Mouse (Mus musculus) limb, embryonic 10.5 days (tissue): ENCODE measurements around the gene Dars. TPM values are rescaled to one million over a fixed set of nuclear protein-coding genes. Genes with fewer than 3 reads are reported as not detected.
A peak's percentile ranks its signal among the peaks of the same experiment; 100 is the strongest.
"Not testable (repeated sequence)": the region's sequence is repeated elsewhere in the genome, so short reads cannot be mapped to it uniquely, and the experiment has no call there.

Experiments used
- DNase-seq: peaks from one replicate; pipeline ENCODE4 v3.0.0-alpha.2; 2017; ENCODE audit warnings: low spot score
- H3K27ac ChIP-seq: fragments of 300-500 bp; sonication (generic); 2 replicates; pipeline ENCODE4 v1.5.1; 2016; ENCODE audit warnings: mild to moderate bottlenecking
- H3K27me3 ChIP-seq: fragments of 300-500 bp; sonication (generic); 2 replicates; pipeline ENCODE4 v1.6.1; 2016; ENCODE audit warnings: low read depth, mild to moderate bottlenecking; ENCODE audit not compliant: poor library complexity, severe bottlenecking
- H3K36me3 ChIP-seq: fragments of 300-500 bp; sonication (generic); 2 replicates; pipeline ENCODE4 v1.6.1; 2016; ENCODE audit warnings: mild to moderate bottlenecking, moderate library complexity
- H3K4me1 ChIP-seq: fragments of 300-500 bp; sonication (generic); 2 replicates; pipeline ENCODE4 v1.6.1; 2016
- H3K4me3 ChIP-seq: fragments of 300-500 bp; sonication (generic); 2 replicates; pipeline ENCODE4 v1.5.1; 2016; ENCODE audit warnings: mild to moderate bottlenecking, moderate library complexity
- H3K9me3 ChIP-seq: fragments of 300-500 bp; sonication (generic); replicated peaks from 2 replicates; pipeline ENCODE4 v1.6.1; 2016; ENCODE audit warnings: mild to moderate bottlenecking
- WGBS: fragments of 180-500 bp; shearing (Covaris S2); methylation state at CpG from one replicate; pipeline ENCODE4 v1.1.7; 2016; 5-methylcytosine and 5-hydroxymethylcytosine counted together
- polyA plus RNA-seq: library from polyadenylated mRNA; unstranded; fragments of >200 nt; fragmentation: Nextera tagmentation; extraction: Ambion mirVana; gene quantifications from 2 replicates; pipeline ENCODE4 v1.2.1, GENCODE M21; 2016

Gene Dars
- polyA plus RNA-seq, 1 experiment from 2014 or later = 148 TPM

DNA sequence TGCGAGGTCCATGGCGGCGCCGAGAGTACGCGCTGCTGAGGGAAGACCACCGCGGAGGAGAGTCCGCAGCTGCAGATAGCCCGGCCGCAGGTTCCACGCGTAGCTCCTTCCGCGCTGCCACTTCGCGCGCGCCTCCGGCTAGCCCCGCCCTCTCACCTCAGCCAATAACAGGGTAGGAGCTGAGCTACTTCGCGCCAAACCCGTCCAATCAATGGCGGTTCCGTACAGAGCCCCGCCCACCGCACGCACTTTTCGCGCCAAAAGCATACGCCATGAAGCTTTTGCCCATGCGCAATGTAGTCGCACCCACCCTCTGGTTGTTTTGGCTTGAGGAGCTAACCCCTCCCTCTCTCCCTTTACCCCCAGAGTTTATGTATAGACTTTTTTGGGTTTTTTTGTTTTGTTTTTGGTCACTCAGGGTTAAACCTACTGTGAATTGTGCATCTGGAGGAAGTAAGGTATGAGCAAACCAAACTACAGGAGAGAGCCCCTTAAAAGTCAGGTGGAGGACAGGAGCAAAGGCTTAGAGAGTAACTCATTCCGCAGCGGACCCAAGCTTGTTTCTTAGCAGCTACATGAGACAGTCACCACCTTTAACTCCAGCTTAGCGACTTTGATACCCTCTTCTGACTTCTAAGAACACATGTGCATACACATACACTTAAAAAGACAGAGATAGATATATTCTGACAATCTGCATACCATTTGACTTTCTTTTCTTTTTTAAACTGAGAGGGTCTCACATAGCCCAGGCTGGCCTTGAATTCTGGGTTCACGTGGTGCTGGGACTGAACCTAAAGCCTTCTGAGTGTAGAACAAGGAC lies 57.4 kb downstream of the Dars start, which contains the start of gene Mcm6:
Gene Mcm6 (minus strand): TSS at position 111 of the 823 bp plus-strand sequence.
- Histone ChIP-seq H3K27me3 (no peaks in the 10 kb centered on the region), H3K4me3 (peak within 1 kb of the TSS; percentile 87), H3K4me1 (peaks cover 19% of the 10 kb centered on the region), H3K9me3 (no peaks in the 10 kb centered on the region), H3K36me3 (peaks cover 59% of the 10 kb centered on the region), H3K27ac (peak within 1 kb of the TSS; percentile 96)
- 2% methylated on average over 38 of the region's 38 CpGs for WGBS
- DNase-seq = peak; percentile 93

DNA sequence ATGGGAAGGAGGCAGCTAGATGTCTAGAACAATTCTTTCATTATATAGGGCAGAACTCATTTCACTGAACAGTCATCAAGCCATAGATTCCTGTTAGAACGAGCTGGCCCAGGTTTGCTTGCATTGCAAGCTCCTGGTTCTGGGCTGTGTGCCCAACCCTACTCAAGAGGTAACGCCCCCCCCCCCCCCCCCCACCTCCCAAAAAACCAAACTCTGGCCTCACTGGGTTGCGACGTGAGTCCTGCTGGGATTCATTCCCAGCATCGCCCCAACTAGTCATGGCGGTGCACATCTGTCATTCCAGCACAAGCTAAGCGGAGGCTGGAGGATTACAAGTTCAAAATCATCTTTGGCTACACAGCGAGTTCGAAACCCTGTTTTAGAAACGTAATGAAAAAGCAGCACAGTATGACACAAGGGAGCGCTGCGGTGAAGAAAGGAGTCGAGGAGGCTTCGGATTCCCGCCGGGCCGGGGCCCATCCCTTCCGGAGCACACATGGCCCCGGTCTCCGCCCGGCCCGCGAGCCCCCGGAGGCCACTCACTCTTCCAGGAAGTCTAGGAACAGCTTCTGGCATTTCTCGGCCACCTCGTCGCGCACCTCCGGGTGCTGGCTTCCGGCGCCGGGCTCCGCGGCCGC lies 58.1 kb downstream of the Dars start:
- peaks cover 62% of the 10 kb centered on the region for H3K36me3 ChIP-seq
- no peak for DNase-seq
- H3K27me3 ChIP-seq = no peaks in the 10 kb centered on the region
- H3K4me1 ChIP-seq = peaks cover 19% of the 10 kb centered on the region
- H3K27ac ChIP-seq = peak overlapping the region; percentile 96
- WGBS = under 1% methylated on average over 35 of the region's 35 CpGs
- no peaks in the 10 kb centered on the region for H3K9me3 ChIP-seq
- peak overlapping the region; percentile 87 for H3K4me3 ChIP-seq

DNA sequence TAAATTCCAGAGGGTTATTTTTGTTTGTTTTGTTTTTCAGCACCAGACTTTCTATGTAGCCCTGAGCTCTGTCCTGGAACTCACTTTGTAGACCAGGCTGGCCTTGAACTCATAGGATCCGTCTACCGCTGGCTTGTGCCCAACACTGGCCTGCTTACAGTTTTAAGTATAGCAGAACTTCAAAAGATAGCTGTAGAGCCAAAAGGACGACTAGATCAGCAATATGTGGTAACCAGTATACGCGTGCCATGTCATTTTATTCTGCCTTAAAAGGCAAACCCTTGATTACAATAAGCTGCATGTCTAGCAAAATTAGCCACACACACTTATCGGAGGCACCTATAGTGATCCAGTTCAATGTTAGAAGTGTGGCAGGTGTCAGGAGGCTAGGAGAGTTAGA lies 58.9 kb downstream of the Dars start:
- peaks cover 19% of the 10 kb centered on the region for H3K4me1 ChIP-seq
- H3K9me3 ChIP-seq = no peaks in the 10 kb centered on the region
- H3K4me3 ChIP-seq = peak overlapping the region; percentile 87
- peaks cover 65% of the 10 kb centered on the region for H3K36me3 ChIP-seq
- WGBS = 78% methylated on average over 6 of the region's 6 CpGs
- peak overlapping the region; percentile 96 for H3K27ac ChIP-seq
- DNase-seq = no peak
- H3K27me3 ChIP-seq = no peaks in the 10 kb centered on the region

DNA sequence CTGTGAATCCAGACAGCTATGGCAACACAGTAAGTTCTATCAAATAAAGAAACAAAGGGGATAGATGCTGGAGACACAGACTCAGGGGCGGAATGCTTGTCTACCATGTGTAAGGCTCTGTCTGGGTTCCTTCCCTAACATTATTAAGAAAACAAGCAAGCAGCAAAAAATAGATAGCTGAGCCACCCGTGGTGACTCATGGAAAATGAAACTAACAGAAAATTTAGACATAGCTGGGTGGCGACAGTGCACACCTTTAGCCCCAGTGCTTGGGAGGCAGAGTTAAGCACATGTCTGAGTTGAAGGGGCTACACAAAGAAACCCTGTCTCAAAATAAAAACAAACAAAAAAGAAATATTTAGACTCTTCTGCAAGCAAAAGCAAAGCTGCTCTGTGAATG lies 59.7 kb downstream of the Dars start:
- Histone ChIP-seq H3K27ac (0 out of 2 replicates have a peak overlapping the region, but pooled peaks have one; percentile 30), H3K4me3 (peak overlapping the region; percentile 87), H3K4me1 (peaks cover 19% of the 10 kb centered on the region), H3K27me3 (no peaks in the 10 kb centered on the region), H3K9me3 (no peaks in the 10 kb centered on the region), H3K36me3 (peaks cover 65% of the 10 kb centered on the region)
- 81% methylated on average over 3 of the region's 3 CpGs for WGBS
- DNase-seq = no peak

DNA sequence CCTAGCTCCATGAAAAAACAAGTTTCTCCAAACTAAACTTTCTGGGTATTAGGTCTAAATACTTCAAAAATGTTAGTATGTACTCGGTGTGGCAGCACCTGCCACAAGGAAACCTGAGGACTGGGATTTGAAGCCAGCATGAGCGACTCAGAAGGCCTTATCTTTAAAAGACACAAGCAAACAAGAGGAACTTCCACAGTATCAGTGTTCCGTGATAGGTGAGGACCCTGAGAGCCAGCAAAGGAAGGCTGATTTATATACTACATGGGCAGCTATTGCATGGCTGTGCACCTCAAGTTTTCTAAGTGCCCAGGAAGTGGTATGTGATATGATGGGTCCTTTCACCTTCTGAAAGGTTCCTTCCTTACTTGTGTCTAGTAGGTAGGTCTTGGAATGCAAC lies 64.1 kb downstream of the Dars start:
- no peak overlapping the region for H3K4me3 ChIP-seq
- no peaks in the 10 kb centered on the region for H3K9me3 ChIP-seq
- no peak for DNase-seq
- peaks cover 9% of the 10 kb centered on the region for H3K4me1 ChIP-seq
- peaks cover 96% of the 10 kb centered on the region for H3K36me3 ChIP-seq
- WGBS = 89% methylated on average over 3 of the region's 3 CpGs
- H3K27ac ChIP-seq = no peak overlapping the region
- H3K27me3 ChIP-seq = no peaks in the 10 kb centered on the region

DNA sequence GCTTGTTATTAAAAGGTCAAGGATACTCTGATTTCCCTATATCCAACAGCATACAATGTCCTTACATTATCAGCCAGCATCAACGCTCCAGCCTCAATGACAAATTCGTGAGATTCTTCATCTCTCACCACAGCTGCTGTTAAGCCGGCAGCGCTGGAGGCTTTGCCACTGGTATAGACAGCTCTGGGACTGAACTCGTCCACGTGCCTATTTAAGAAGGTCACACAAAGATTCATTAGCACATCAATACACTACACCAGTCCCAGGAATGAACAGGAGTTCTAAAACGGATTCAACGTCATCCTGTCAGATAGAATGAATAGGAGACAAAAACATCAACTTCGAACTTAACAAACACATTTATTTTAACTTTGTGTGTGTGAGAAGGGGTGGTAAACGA lies 72.9 kb downstream of the Dars start:
- no peak for DNase-seq
- H3K4me1 ChIP-seq = no peaks in the 10 kb centered on the region
- peaks cover 96% of the 10 kb centered on the region for H3K36me3 ChIP-seq
- H3K27ac ChIP-seq = no peak overlapping the region
- H3K4me3 ChIP-seq = no peak overlapping the region
- no peaks in the 10 kb centered on the region for H3K9me3 ChIP-seq
- 92% methylated on average over 10 of the region's 10 CpGs for WGBS
- H3K27me3 ChIP-seq = no peaks in the 10 kb centered on the region

DNA sequence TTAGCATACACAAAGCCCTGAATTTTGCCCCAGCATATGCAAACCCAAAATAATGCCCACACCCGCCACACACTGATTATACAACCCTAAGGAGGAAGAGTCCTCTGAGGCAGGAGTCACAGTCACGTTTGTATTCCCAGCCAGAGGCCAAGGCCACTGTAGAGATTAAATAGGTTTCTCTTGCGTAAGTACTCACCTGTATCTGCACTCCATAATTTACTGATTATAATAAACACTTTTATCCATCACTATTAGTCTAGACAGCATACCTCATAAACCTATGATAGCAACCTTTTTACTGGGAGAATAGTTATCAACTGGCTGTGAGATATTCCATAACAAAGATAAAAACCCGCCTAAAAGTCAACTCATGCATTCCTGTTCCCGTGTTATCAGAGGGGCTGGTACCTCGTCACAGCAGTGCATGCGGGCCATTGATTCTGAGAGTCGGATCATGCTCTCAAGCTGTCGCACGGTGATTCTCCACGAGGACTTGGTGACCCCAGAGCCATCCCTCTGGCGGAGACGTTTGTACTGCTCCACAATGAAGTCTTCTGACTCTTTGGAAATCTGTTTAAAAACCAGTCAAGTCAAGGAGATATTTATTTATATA lies 79.4 kb downstream of the Dars start:
- Histone ChIP-seq H3K36me3 (peaks cover 96% of the 10 kb centered on the region), H3K4me3 (no peak overlapping the region), H3K4me1 (no peaks in the 10 kb centered on the region), H3K9me3 (no peaks in the 10 kb centered on the region), H3K27me3 (no peaks in the 10 kb centered on the region), H3K27ac (no peak overlapping the region)
- WGBS = 94% methylated on average over 13 of the region's 13 CpGs
- DNase-seq = no peak

DNA sequence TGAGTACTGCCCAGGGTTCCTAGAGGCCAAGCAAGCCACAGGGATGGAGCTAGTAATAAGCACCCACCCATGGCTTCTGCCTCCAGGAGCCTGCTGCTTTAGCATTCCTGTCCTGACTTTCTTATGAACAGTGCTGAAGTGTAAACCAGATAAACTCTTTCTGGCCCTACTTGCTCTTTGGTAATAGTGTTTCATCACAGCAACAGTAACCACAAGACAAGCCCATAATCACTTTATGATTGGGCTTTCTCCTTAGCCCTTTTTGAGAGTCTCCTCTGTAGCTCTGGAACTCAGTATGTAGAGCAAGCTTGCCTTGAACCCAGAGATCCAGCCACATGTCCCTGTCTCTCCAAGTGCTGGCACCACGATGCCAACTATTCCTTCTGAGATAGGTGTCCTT lies 86.9 kb downstream of the Dars start:
- Histone ChIP-seq H3K27me3 (no peaks in the 10 kb centered on the region), H3K4me3 (no peak overlapping the region), H3K4me1 (no peaks in the 10 kb centered on the region), H3K9me3 (no peaks in the 10 kb centered on the region), H3K27ac (no peak overlapping the region), H3K36me3 (peaks cover 95% of the 10 kb centered on the region)
- WGBS = 98% methylated on average over 1 of the region's 1 CpGs
- DNase-seq = no peak

DNA sequence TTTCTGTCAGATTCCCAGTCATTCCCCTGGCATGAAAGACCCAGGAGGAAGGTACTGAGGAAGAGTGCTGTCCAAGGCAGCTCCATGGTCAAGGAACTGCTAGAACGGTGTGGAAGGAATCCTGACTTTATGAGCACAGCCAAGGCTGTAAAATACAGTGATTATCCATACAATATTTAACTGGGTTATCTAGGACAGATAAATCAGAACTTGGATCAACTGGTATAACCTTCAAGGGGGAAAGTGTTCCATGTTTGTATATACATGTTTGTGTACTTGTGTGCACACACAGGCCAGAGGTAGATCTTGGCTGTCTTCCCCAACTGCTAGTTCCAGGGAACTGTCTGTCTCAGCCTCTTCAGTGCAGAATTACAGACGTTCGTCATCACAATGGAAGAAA lies 89.0 kb downstream of the Dars start, which contains the start of gene Lct:
Gene Lct (minus strand): TSS at position 101 of the 400 bp plus-strand sequence.
- 91% methylated on average over 3 of the region's 3 CpGs for WGBS
- Histone ChIP-seq H3K27me3 (no peaks in the 10 kb centered on the region), H3K27ac (no peak within 1 kb of the TSS), H3K4me1 (no peaks in the 10 kb centered on the region), H3K9me3 (no peaks in the 10 kb centered on the region), H3K36me3 (peaks cover 93% of the 10 kb centered on the region), H3K4me3 (no peak within 1 kb of the TSS)
- DNase-seq = no peak

DNA sequence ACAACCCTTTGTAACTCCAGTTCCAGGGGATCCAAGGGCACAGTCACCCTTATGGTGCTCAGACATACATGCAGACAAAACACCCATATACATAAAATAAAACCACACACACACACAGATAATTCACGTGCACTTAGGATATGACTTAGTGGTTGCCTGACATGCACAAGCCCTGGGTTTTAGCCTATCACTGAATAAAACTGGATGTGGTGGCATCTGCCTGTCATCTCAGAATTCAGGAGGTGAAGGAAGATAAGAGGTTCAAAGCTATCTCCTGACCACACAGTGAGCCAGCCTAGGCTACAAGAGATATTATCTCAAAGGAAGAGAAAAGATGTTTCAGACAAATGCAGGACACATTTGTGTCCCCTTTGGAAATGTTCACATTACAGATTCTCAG lies 90.0 kb downstream of the Dars start:
- Histone ChIP-seq H3K27me3 (no peaks in the 10 kb centered on the region), H3K27ac (no peak overlapping the region), H3K4me1 (no peaks in the 10 kb centered on the region), H3K36me3 (peaks cover 83% of the 10 kb centered on the region), H3K9me3 (no peaks in the 10 kb centered on the region), H3K4me3 (no peak overlapping the region)
- DNase-seq = no peak
- 89% methylated on average over 1 of the region's 1 CpGs for WGBS

DNA sequence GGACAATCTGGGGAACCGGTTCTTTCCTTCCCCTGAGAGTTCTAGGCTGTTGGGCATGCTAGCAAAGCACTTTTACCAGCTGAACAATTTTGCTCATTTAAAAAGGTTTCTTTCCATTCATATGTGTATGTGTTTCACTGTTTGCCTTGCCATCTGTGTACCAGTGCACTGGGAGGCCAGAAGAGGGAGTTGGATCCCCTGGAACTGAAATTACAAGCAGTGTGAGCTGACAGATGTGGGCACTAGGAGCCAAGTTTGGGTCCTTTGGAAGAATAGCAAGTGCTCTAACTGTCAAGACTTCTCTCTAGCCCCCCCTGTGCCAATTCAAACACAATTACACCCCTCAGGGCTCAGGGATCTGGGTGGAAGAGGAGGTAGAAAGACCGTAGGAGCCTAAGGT lies 92.4 kb downstream of the Dars start:
- no peaks in the 10 kb centered on the region for H3K27me3 ChIP-seq
- H3K27ac ChIP-seq = no peak overlapping the region
- H3K36me3 ChIP-seq = peaks cover 59% of the 10 kb centered on the region
- no peak overlapping the region for H3K4me3 ChIP-seq
- H3K9me3 ChIP-seq = no peaks in the 10 kb centered on the region
- H3K4me1 ChIP-seq = no peaks in the 10 kb centered on the region
- DNase-seq = no peak
- 91% methylated on average over 2 of the region's 2 CpGs for WGBS

DNA sequence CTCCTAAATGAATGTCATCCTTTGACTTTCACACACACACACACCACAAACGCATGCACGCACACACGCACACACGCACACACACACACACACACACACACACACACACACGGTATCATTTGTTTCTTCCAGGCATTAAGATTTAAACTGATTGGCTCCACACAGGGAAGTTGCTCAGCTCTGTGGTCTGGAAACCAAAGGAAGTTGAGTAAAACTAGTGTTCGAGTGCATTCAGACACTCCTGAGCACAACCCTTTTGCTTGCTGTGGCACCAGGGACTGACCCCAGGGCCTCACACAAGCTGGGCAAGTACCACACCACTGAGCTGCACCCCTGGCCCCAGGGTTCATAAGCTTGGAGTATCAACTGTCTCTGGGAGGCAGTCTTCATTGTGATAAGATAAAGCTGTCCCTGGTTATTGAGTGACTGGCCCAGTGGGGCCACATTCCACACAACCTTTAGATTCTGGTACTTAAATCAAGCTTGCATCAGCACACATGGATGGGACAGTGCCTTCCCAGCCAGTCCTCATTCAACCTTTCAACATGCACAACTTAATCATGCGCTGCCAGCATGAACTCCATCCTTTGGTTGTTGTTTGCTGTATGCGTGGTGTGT lies 94.0 kb downstream of the Dars start:
- no peaks in the 10 kb centered on the region for H3K9me3 ChIP-seq
- peaks cover 42% of the 10 kb centered on the region for H3K36me3 ChIP-seq
- DNase-seq = no peak
- no peaks in the 10 kb centered on the region for H3K4me1 ChIP-seq
- no peak overlapping the region for H3K27ac ChIP-seq
- H3K4me3 ChIP-seq = no peak overlapping the region
- no peaks in the 10 kb centered on the region for H3K27me3 ChIP-seq
- WGBS = 96% methylated on average over 8 of the region's 8 CpGs

DNA sequence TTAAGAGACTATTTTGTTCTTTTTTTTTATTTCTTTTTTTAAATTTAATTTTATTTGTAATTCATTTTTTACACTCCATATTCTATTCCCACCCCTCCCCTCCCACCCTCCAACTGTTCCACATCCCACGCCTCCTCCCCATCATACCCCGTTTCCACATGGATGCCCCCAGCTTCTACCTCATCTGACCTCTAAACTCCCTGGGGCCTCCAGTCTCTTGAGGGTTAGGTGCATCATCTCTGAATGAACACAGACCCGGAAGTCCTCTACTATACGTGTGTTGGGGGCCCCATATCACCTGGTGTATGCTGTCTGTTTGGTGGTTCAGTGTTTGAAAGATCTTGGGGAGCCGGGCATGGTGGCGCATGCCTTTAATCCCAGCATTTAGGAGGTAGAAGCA lies 97.9 kb downstream of the Dars start:
- WGBS = 90% methylated on average over 6 of the region's 6 CpGs

More for the DNA sequence above, 97.9 kb downstream of the Dars start:
- not testable (repeated sequence) for H3K9me3 ChIP-seq, H3K27me3 ChIP-seq, H3K4me1 ChIP-seq, H3K4me3 ChIP-seq, H3K36me3 ChIP-seq, DNase-seq, H3K27ac ChIP-seq
